Mouse (Mus musculus) neutrophil, adult 65 days (primary cell): Measurements from ENCODE around the gene Gm21812. TPM values are rescaled to one million over a fixed set of nuclear protein-coding genes. Genes with fewer than 3 reads are reported as not detected.

Experiments used
- total RNA-seq: library from RNA; stranded (reverse); gene quantifications from 2 replicates; pipeline ENCODE4 v1.2.4, GENCODE M21; 2023

The Gm21812 gene
- not detected in 2 replicates for total RNA-seq

DNA sequence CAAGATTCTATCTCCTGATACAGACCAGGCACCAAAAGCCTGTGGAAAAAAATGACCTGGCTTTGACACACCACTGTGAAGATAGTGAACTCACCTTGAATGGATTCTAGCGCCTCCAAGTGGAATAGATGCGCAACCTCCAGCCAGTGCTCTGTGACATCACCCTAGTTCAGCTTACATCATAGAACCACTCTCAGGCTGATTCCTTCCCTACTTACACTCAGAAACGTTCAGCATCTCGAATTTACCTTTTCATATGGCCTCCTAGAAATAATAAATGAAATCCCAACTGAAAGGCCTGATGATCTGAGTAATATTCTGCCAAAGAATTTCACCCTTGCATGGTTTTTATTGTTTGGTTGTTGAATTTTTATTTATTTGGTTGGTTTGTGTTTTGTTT lies at the start of gene Gm21812:
Gene Gm21812, minus strand, starts transcription at position 101 of the 400 bp plus-strand sequence.

Other genes with a start within 250 kb of the Gm21812 start
- gene Gm21292, start 213.3 kb downstream of the Gm21812 start, total RNA-seq: not detected in 2 replicates
- not detected in 2 replicates for gene Gm21721, start 145.0 kb downstream of the Gm21812 start, total RNA-seq
- gene Gm21874, start 69.0 kb upstream of the Gm21812 start, total RNA-seq: not detected in 2 replicates